Mouse (Mus musculus) heart, adult 9 months (tissue): ENCODE results near the gene Igsf23.
"Not testable (repeated sequence)": the region's sequence is repeated elsewhere in the genome, so short reads cannot be mapped to it uniquely, and the experiment has no call there.

Experiments
- DNase-seq, 2 experiments: peaks; one replicate each; pipeline ENCODE4 v3.0.0; 2022; ENCODE audit warnings: low spot score in 2 of 2

The Igsf23 gene

DNA sequence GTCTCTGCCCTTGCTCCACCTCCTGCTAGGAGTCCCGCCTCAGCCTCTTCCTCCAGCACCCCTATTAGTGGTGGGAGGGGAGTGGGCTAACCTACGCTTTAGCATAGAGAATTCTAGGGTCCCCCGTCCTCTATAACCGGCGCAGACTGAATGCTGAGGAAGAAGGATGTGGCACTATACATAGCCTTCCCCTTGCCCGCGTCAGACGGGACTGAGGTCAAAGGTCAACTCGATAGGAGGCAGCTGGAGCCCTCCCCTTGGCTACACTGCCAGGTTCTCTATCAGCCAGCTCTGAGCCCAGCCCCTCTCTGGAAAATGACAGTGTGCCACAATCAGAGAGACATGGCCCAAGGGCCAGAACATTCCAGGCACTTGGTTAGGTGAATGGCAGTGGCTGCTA, at the start of gene Igsf23:
Igsf23 (minus strand) TSS at position 168 of the 400 bp plus-strand sequence.
- DNase-seq = no peak

DNA sequence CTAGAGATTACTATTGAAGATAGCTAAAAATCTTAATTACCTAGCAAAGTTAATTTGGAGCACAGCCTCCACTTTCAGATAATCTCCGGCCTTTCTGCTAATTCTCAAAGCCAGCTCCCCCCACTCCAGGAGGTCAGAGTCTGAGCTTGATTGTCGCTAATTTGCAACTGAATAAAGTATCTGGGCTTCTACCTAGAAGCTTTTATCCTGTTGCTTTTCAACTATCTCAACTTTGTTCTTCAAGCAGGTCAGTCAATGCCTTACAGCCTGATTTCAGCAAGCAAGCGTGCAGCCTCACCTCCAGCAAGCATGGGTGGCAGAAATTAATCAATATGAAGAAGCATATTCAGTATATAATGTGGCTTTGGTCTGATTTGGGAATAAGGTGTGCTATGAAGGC, 46.2 kb upstream of the Igsf23 start:
- DNase-seq = not testable (repeated sequence)

DNA sequence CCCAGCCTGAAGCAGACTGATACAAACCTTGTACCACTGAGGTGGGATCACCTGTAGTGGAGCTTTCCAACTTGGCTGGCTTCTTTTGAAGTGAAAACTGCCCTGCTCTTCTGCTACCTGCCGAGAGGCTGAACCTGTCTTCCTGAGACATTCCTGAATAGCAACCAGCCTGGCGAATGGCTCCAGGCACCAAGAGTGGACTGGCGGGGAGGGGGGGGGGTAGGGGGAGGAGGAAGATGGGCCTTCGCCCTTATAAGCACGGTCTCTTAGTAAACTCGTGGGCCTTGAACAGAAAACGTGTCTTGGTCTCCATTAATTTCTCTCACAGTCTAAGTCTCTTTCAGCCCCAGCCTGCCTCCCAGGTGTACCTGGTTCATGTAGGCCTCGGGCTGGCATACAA, 40.6 kb upstream of the Igsf23 start, which contains the start of gene Nlrp9b:
Nlrp9b (plus strand) TSS at position 301 of the 400 bp plus-strand sequence.
- DNase-seq = not testable (repeated sequence)

DNA sequence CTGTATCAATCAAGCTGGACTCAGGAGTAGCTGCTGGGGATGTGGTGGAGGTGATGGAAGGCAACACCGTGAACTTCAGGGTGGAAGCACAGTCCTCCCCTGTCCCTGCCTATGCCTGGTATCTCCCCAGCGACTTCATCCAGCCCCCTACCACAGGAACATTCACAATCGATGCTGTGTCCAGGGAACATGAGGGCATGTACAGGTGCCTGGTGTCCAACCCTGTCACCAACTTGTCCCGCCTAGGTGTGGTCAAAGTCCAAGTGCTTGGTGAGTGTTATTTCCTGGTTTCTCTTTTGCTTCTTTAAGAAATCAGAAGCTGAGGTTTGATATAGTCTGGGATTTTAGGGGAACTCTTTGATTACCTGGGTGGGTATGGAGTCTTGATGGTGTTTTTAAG, 21.0 kb upstream of the Igsf23 start:
- no peak for DNase-seq

DNA sequence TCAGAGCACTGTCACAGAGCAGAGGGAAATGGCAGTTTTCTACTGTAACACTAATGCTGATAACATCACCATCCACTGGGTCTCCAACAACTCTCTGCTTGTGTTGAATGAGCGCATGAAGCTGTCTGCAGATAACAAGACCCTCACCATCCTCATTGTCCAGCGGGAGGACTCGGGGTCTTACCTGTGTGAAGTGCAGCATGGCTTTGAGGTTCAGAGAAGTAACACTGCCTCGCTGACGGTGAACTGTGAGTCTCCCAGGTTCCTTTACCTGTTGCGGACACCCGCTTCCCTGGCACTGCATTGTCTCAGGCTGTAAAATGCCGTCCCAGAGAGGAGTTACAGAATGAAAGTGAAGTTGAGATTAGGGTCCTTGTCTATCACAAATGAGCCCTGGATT, 19.6 kb upstream of the Igsf23 start:
- no peak for DNase-seq

DNA sequence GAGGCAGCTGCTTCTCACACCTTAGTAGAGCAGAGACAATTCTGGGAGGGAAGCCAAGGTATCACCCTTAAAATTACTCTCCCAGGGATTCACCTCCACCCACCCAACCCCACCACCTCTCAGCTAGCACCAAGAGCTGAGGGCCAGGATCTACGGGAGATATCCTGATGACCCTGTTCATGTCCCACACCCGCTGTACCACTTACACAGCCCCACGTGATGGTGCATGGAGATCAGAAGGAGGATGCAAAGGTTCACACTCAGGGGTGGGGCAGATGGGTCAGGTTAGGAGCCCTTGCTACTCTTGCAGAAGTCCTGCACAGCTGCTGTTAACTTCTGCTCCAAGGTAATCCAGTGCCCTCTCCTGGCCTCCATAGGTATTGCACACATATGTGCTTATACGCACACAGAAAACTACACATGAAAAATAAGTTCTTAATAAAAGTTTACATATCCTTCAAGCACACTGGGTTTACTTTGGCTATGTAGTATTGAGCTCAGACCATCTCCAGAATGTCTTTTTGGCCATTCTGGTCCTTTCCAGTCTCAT, 19.1 kb upstream of the Igsf23 start:
- no peak for DNase-seq

DNA sequence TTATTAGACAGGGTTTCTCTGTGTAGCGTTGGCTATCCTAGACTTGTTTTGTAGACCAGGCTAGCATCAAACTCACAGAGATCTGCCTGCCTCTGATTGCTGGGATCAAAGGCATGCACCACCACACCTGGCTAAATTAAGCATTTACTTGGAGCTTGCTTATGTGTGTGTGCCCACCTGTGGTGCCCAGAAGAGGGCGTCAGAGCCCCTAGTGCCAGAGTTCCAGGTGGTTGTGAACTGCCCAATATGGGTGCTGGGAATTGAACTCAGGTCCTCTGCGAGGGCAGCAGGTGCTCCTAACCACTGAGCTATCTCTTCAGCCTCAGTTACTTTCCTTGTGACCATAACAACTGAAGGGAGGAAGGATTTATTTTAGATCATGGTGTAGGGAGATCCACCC, 18.6 kb upstream of the Igsf23 start:
- DNase-seq = no peak

DNA sequence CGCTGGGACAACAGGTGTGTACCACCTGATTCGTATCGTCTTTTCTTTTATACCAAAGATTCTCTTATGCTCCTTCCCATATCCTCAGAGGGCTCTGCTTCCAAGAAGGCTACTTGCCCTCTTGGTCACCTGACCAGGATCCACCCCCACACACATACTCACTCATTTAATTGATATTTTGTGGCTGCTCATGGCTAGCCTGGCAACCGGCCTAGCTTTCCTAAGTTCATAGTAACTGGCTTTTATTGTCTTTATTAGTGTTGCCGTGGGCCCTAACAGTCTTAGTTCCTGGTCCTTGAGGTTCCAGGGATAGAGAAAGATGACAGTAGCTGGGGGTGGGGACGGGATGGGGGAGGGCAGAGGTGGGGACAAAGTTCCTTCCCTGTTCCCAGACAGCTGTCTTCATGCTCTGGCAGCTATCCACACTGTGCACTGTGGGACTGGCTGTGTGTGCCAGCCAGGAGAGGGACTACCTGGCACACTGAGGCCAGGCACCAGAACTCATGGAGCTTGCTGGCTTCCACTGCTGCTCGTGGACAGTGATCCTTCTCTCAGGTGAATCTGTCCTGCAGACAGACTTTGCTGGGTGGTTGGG, 14.5 kb upstream of the Igsf23 start, which contains the start of gene Ceacam20:
Ceacam20 (plus strand) TSS at position 428 of the 595 bp plus-strand sequence.
- DNase-seq = no peak

DNA sequence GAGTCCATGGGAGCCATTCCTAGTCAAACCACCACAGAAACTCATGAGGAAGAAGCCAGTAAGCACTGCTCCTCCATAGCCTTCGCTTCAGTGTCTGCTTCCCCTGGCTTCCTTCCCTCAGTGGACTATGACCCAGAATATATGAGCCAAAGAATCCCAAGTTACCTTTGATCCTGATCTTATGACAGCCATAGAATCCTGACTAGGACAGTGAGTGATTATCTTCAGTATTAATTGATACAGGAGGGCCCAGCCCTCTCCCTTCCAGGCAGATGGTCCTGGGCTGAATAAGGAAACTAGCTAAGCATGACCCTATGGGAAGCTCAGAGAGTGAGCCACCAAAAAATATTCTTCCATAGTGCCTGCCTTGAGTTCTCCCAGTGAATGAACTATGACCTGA, 11.9 kb upstream of the Igsf23 start:
- no peak for DNase-seq

DNA sequence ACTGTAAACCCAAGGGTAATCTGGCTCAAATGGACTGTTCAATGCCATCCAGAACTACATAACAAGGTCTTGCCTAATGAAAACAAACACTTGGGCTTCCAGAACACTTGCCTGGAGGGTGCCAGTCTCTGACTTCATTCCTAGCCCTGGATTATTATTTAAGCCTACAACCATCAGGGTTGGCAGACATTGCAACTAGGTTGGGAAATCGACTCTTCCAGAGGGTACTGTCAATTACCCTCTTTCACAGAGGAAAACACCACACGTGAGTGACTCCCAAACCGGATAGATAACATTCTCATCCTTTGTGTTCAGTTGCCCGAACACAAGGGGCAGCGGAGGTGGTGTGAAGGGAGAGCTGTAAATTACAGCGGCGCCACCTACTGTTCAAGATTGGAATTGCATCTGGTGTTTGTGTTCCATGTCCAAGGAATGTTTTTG, 5.8 kb upstream of the Igsf23 start:
- DNase-seq = peak; percentile 50 to 90

DNA sequence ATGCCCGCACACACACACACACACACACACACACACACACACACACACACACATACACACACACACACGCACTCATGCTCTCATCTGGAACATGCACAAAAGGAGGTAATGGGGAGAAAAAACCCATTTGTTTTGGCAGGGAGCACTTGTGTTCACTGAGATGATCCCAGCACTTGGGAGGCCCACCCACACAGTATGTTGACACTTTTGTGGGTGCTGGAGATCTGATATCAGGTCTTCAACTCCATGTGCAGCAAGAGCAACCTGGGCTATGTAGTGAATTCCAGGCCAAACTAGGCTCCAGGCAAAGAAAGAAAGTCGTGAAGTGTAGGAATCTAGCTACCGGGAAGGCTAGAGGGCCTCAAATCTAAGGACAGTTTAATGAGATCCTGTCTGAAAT, 5.3 kb upstream of the Igsf23 start:
- no peak for DNase-seq

DNA sequence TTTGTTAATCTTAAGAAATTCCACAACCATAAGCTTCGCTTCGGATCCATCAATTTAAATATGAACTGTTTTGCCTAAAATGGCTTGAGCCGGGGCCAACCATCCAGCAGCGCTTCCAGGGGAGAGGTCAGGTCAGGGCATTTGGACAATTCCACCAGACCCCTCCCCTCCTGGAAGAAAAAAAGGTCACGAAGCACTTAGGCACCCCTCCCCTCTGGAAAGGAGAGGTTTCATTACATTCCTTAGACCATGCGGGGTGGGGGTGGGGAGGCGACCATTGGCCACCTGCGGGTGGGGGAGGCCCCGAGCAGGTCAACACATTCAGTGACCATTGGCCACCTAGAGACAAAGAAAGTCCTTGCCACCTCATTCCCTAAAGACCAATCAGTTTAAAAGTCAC, 2.5 kb upstream of the Igsf23 start:
- no peak for DNase-seq

DNA sequence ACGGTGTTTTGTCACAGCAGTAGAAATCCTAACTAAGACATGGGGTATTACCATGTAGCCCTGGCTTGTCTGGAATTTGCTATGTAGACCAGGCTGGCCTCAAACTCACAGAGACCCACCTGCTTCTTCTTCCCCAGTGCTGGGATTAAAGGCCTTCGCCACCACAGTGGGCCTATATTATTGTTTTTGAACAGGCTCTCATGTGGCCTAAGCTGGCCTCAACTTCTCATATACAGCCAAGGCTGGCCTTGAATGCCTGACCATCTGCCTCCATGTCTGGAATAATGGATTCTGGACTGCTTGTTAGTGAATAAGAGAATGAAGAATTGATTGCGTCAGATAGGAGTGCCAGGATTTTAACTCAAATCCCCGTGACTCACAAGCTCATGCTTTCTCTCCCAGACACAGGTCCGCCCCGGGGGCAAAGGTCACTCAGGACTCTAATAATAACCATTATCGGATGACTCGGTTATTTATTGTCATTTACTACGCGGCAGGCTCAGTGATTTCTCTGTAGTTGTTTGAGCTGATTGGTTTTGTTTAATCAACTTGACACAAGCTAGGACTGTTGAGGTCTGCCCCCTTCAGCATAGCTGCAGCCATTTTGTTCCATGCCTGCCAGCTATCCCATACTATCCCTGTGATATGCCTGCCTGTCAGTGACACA, 1.9 kb upstream of the Igsf23 start:
- no peak for DNase-seq

DNA sequence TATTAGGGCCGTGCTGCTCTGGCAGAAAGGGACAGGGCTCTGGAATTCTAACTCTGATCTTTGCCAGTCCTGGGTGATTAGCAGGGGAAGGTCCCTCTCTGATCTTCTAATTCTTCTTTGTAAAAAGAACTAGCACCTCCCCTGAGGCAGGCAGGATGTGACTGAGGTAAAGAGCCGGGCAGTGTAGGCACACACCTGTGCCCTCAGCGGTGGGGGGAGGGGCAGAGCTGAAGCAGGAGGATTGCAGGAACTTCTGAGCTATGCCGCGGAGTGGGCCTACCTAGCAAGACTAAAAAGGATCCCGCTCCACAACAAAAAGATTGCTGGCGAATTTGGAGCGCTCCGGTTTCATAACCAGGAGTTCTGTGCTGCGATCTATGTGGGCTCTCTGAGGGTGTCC, 560 bp downstream of the Igsf23 start:
- DNase-seq = no peak

DNA sequence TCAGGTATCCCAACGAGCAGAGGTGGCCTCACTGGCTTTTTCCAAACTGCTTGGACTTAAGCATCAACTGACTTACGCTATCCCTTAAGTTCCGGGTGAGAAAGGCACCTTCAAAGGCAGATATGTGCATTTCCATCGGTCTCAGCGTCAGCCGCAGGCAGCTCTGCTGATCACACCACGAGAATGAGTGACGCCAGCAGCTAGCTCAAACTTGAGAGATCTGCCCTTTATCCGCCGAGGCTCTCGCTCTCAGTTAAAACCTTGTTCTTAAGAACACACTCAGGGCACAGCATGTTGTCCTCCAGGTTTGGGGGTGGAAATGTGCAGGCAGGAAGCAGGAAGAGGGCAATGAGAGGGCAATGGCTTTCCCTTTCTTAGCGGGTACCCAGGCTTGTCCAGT, 1.6 kb downstream of the Igsf23 start:
- no peak for DNase-seq

DNA sequence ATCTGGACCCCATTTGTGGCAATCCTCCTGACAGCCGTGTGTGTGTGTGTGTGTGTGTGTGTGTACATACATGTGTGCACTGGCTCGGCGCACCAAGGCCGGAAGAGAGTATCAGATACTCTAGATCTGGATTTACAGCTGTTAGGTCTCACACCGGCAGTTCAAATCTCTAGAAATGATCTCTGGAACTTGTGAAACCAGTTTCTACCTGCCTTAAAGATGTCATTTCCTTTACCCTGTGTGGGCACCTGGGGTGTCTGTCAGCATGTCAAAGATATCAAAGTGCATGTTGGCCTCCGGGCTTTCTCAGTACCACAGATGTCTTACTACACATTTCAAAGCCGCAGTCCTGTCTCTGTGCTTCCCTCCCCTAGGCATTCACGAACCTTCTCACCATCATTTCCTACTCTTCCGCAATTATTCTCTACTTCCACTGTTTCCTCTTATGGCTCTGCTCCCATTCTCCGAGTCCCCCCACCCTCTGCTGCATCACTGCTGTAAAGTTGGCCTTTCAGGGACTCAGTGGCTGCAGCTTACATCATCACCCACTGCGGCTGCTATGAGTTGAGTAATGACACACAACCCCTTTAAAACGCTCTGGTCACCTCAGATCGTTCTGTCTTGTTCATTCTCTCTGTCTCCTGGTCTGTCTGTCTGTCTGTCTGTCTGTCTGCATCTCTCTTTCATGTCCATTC, 4.6 kb downstream of the Igsf23 start:
- DNase-seq = no peak

DNA sequence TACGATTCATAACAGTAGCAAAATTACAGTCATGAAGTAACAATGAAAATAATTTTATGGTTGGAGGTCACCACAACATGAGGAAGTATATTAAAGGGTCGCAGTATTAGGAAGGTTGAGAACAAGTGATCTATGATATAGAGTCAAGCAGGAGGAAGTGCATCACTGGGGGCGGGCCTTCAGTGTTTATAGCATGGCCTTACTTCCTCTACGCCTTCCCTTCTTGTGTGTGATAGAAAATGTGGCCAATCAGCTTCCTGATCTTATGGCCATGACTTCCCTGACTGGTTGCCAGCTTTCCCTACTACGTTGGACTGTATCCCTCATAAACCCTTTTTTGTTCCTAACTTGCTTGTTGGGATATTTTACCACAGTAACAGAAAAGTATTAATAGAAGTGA, 5.4 kb downstream of the Igsf23 start:
- DNase-seq = no peak

DNA sequence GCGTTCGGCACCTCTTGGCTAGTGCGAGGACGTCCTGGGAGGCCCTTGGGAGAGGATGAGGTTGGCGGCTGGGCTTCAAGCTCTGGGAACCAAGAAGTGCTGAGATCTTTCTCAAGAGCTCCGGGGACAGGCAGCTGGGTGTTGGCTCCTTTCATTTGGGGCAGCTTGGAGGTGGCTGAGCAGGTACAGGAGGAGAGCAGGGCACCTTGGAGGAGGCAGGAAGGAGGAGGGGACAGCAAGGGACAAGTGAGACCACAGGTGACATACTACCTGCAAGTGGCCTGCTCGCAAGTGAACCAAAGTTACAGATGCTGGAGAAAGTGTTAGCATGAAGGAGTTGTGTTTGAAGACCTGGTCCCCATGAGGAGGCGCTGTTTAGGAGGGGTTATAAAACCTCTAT, 5.8 kb downstream of the Igsf23 start:
- DNase-seq = no peak

DNA sequence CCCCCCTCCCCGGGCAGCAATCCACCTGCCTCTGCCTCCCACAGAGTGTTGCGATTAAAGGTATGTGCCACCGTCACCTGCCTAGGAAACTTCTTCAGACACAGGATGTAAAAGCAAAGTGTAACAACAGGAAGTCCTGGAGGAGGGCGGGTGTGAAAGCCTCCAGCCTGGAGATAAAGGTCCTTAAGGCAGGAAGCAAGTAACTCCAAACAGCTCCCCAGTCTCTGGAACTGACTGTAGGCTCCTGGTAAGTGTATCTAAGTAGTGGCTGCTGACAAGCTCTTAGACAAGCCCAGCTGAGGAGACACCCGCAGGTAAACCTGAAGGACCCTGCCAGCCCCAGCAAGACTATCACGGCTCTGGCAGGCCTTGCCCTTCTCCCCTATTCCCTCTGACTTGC, 10.3 kb downstream of the Igsf23 start:
- DNase-seq = peak; percentile 50 to 57

DNA sequence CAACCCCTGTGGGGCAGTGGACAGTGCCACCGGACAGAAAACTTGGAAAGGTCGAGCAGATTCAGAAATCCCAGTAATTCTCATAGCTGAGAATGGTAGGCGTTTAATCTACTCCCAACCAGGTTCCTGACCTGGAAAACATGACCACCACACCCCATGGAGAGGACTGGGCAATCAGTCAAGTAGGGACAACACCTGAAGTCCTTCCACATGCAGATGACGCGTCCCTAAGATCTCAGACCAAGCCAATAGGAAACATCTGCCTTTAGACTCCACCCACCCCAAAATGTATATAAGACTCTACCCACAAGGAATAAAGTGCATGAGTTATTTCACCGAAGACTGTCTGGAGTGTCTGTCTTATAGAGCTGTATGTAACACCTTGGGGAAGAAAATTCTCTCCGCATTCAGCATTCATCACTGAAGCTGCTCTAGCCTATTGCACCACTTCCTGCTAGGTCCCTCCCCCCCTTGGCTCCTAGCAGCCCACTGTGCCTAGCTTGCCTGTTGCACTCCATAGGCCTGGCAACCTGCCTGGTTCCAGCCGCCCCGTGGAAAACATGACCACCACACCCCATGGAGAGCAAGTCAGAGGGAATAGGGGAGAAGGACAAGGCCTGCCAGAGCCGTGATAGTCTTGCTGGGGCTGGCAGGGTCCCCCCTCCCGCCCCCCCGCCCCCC, 10.9 kb downstream of the Igsf23 start:
- peak; percentile 90 to 91 for DNase-seq

DNA sequence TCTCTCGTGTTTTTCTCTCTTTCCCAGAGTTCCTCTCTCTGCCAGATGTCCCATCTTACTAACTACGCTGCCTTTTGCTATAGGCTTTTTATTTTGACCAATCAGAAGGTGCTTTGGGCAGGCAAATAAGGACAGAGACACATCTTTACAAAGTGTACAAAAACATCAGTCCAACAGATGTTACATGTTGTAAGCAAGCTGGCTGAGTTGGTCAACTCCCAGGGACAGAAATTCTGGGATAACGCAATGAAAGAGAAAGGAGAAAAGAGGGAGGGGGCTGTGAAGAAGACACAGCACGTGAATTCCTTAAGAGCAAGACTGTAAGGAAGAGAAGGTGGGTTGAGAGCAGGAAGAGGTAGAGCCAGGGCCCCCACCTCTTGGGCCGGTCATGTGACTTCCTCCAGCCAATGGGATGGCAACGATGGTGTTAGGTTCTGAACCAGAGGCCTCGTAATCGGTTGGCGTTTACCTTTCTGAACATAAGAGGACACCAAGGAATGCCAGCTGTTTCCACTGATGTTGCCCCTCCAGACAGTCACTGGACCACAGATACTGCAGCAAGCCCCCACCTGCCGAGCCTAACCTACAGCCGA, 13.2 kb downstream of the Igsf23 start:
- DNase-seq = no peak

DNA sequence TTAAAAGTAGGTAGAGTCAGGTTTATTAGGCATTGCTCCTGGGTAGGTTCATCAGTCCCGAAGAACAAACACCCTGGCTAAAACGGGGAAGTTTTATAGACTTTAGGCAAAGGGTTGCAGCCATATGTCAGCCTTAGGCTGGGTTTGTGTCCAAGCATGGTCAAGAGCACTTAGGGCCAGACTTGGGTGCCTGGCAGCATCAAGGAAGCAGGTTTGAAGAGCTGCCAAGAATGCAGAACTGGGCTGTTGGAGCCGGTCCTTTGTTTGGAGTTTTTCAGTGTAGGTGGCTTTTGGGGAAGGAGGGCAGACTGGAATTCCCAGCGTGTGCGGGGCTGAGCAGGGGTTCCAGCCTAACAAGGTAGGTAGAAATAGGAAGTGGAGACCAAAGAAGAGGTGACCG, 14.6 kb downstream of the Igsf23 start:
- DNase-seq = peak; percentile 48
